In the genomic region with DNA sequence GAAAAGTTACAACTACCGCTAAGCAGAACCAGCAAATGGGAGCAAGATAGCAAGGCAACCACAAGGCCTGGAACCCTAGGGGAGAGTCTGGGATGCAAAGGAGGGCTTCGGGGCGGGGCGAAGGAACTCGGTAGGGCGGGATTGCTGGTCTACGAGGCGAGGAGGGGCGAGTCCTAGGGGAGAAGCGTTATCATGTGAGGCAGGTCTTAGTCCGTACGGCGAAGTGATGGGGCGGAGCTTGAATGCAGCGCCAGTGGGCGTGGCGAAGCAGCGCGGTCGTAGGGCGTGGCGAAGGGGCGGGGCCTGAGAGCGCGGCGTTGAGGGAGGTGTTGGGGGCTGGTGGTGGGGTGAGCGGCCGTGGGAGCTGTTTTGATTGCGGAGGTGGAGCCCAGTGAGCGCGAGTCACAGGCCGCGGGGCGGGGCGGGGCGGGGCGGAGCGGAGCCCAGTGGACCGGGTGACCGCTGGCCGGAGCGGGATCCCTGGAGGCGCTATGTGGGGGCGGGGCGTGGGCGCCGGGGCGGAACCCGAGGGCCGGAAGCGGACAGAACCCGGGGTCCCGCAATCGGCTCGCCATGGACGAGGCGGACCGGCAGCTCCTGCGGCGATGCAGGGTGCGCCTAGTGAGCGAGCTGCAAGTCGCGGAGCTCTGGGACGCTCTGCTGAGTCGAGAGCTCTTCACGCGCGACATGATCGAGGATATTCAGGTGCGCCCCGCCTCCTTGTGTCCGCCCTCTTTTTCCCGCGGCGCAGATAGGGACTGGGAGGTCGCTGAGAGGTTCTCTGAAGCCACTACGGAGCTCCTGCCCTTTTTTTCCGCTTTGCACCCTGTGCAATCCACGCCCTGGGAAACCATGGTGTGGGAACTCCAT, we compare ENCODE assay signal across 8 mouse cellular contexts. TPM values are rescaled to one million over a fixed set of nuclear protein-coding genes. Genes with fewer than 3 reads are reported as not detected.
DNase-seq lines count a peak whose midpoint lies in the region; ATAC-seq lines count a peak whose summit lies in the region.

A gene (plus strand): TSS at position 331 of the 870 bp plus-strand sequence.

- ATAC-seq in erythroid progenitor cell, adult 5-6 weeks (replicated peaks; ENCODE audit: low FRiP score, poor library complexity, severe bottlenecking) = peak; percentile 80
- ATAC-seq in heart, embryonic 13.5 days (ENCODE audit: extremely low read depth, insufficient number of reproducible peaks, low FRiP score, low TSS enrichment) = peak; percentile 84
- ATAC-seq in liver, embryonic 12.5 days = peak; percentile 84
- peak; percentile 85 for ATAC-seq in stomach, embryonic 15.5 days (ENCODE audit: insufficient read depth, low FRiP score, low read depth)

- H3K4me2 ChIP-seq in heart, embryonic 13.5 days = peak within 1 kb of the TSS; percentile 77
- peak within 1 kb of the TSS; percentile 76 for H3K4me2 ChIP-seq in liver, embryonic 12.5 days
- H3K4me2 ChIP-seq in stomach, embryonic 15.5 days = peak within 1 kb of the TSS; percentile 57

- DNase-seq in CD4-positive helper T cell, adult 2 months (ENCODE audit: low read depth, low spot score) = peak; percentile 96
- peak; percentile 85 for DNase-seq in brain, embryonic 18.5 days (ENCODE audit: low read depth, low spot score)
- peak; percentile 99 for DNase-seq in kidney, postnatal 10 days
- peak; percentile 97 for DNase-seq in natural killer cell, adult 2 months (ENCODE audit: low spot score in 2 of 2)

- H3K27ac ChIP-seq in heart, embryonic 13.5 days (replicated peaks) = peak within 1 kb of the TSS; percentile 97
- peak within 1 kb of the TSS; percentile 99 for H3K27ac ChIP-seq in liver, embryonic 12.5 days
- H3K27ac ChIP-seq in stomach, embryonic 15.5 days = peak within 1 kb of the TSS; percentile 98

- H3K27me3 ChIP-seq in heart, embryonic 13.5 days (replicated peaks) = no peaks in the 10 kb centered on the region
- no peaks in the 10 kb centered on the region for H3K27me3 ChIP-seq in liver, embryonic 12.5 days (replicated peaks)
- no peaks in the 10 kb centered on the region for H3K27me3 ChIP-seq in stomach, embryonic 15.5 days (replicated peaks)

- H3K9ac ChIP-seq in heart, embryonic 13.5 days = peak within 1 kb of the TSS; percentile 88
- peak within 1 kb of the TSS; percentile 76 for H3K9ac ChIP-seq in liver, embryonic 12.5 days
- peak within 1 kb of the TSS; percentile 65 for H3K9ac ChIP-seq in stomach, embryonic 15.5 days

- H3K36me3 ChIP-seq in heart, embryonic 13.5 days = peaks cover 26% of the 10 kb centered on the region
- peaks cover 27% of the 10 kb centered on the region for H3K36me3 ChIP-seq in liver, embryonic 12.5 days
- peaks cover 12% of the 10 kb centered on the region; the same call in 1 of the 2 replicates for H3K36me3 ChIP-seq in stomach, embryonic 15.5 days

- peaks cover 32% of the 10 kb centered on the region for H3K4me1 ChIP-seq in heart, embryonic 13.5 days
- peaks cover 64% of the 10 kb centered on the region for H3K4me1 ChIP-seq in liver, embryonic 12.5 days
- H3K4me1 ChIP-seq in stomach, embryonic 15.5 days = peaks cover 21% of the 10 kb centered on the region

- H3K9me3 ChIP-seq in heart, embryonic 13.5 days = no peaks in the 10 kb centered on the region
- H3K9me3 ChIP-seq in liver, embryonic 12.5 days (replicated peaks) = no peaks in the 10 kb centered on the region
- no peaks in the 10 kb centered on the region for H3K9me3 ChIP-seq in stomach, embryonic 15.5 days

- under 1% methylated on average over 74 of the region's 80 CpGs for WGBS in heart, embryonic 13.5 days
- under 1% methylated on average over 80 of the region's 80 CpGs for WGBS in liver, embryonic 12.5 days (ENCODE audit: insufficient replicate concordance)
- WGBS in stomach, embryonic 15.5 days = under 1% methylated on average over 76 of the region's 80 CpGs

- peak within 1 kb of the TSS; percentile 84 for H3K4me3 ChIP-seq in heart, embryonic 13.5 days
- H3K4me3 ChIP-seq in liver, embryonic 12.5 days = peak within 1 kb of the TSS; percentile 76
- H3K4me3 ChIP-seq in stomach, embryonic 15.5 days (replicated peaks) = peak within 1 kb of the TSS; percentile 75

RNA-seq across cellular contexts. Expression of the gene that starts here (rescaled TPM):
- total RNA-seq in erythroid progenitor cell, adult 5-6 weeks (2015; ENCODE audit: low replicate concordance) = 19.8 and 22.2 TPM in 2 replicates
- 10.4 and 19.3 TPM in 2 replicates for total RNA-seq in erythroid progenitor cell, adult 5-6 weeks (2017; ENCODE audit: low replicate concordance)
- 14.3 and 15.5 TPM in 2 replicates for polyA plus RNA-seq in heart, embryonic 13.5 days (2015; fragmentation: Nextera tagmentation; extraction: Ambion mirVana)
- polyA plus RNA-seq in liver, embryonic 12.5 days (2016; fragmentation: Nextera tagmentation; extraction: Ambion mirVana) = 13.5 and 14.5 TPM in 2 replicates
- 21.2 and 23.4 TPM in 2 replicates for polyA plus RNA-seq in stomach, embryonic 15.5 days (2015; fragmentation: Nextera tagmentation; extraction: Ambion mirVana)

Comparison
In these comparisons a context has a peak if more than half of its experiments do, and no peak if none do; other contexts are left out.
1. Peak in every context shown above with its lines: DNase-seq, ATAC-seq, H3K4me3 ChIP-seq and H3K27ac ChIP-seq.